Mouse (Mus musculus) liver, embryonic 12.5 days (tissue): Measurements from ENCODE around the gene Sec16b. TPM values are rescaled to one million over a fixed set of nuclear protein-coding genes. Genes with fewer than 3 reads are reported as not detected.

Source experiments
- ATAC-seq: fragments of 200-750 bp; cut with Nextera tagmentation; 2 replicates; pipeline ENCODE4 v1.8.0; 2017; ENCODE audit warnings: moderate number of reproducible peaks, mild to moderate bottlenecking, moderate library complexity
- H3K27ac ChIP-seq: fragments of 300-500 bp; sonication (generic); 2 replicates; pipeline ENCODE4 v1.5.1; 2016; ENCODE audit warnings: mild to moderate bottlenecking
- H3K27me3 ChIP-seq: fragments of 300-500 bp; sonication (generic); replicated peaks from 2 replicates; pipeline ENCODE4 v1.6.1; 2016; ENCODE audit warnings: mild to moderate bottlenecking, moderate library complexity
- H3K36me3 ChIP-seq: fragments of 300-500 bp; sonication (generic); 2 replicates; pipeline ENCODE4 v1.6.1; 2016; ENCODE audit warnings: mild to moderate bottlenecking, moderate library complexity
- H3K4me1 ChIP-seq: fragments of 300-500 bp; sonication (generic); 2 replicates; pipeline ENCODE4 v1.6.1; 2016
- H3K4me2 ChIP-seq: fragments of 300-500 bp; sonication (generic); 2 replicates; pipeline ENCODE4 v1.6.1; 2016; ENCODE audit warnings: mild to moderate bottlenecking, moderate library complexity
- H3K4me3 ChIP-seq: fragments of 300-500 bp; sonication (generic); 2 replicates; pipeline ENCODE4 v1.5.1; 2016; ENCODE audit warnings: mild to moderate bottlenecking, moderate library complexity
- H3K9ac ChIP-seq: fragments of 300-500 bp; sonication (generic); 2 replicates; pipeline ENCODE4 v1.6.1; 2016; ENCODE audit warnings: mild to moderate bottlenecking, moderate library complexity
- H3K9me3 ChIP-seq: fragments of 300-500 bp; sonication (generic); replicated peaks from 2 replicates; pipeline ENCODE4 v1.6.1; 2016; ENCODE audit warnings: mild to moderate bottlenecking, moderate library complexity
- WGBS: fragments of 180-500 bp; shearing (Covaris S2); methylation state at CpG from one replicate; pipeline ENCODE4 v1.1.7; 2016; ENCODE audit not compliant: insufficient replicate concordance; 5-methylcytosine and 5-hydroxymethylcytosine counted together
- polyA plus RNA-seq: library from polyadenylated mRNA; unstranded; fragments of >200 nt; fragmentation: Nextera tagmentation; extraction: Ambion mirVana; gene quantifications from 2 replicates; pipeline ENCODE4 v1.2.1, GENCODE M21; 2016

The Sec16b gene
- 3.9 and 4.1 TPM in 2 replicates for polyA plus RNA-seq

GRCm38 (mm10) chr1:157506522-157506921 is at the start of gene Sec16b:
Sec16b (plus strand) TSS chr1:157506728.
- Histone ChIP-seq H3K27ac (no peak within 1 kb of the TSS), H3K4me2 (no peak within 1 kb of the TSS), H3K9me3 (no peaks in the 10 kb centered on the region), H3K27me3 (no peaks in the 10 kb centered on the region), H3K9ac (no peak within 1 kb of the TSS), H3K36me3 (no peaks in the 10 kb centered on the region), H3K4me1 (0 out of 2 replicates have a peak, but pooled peaks cover 7% of the 10 kb centered on the region), H3K4me3 (no peak within 1 kb of the TSS)
- ATAC-seq, result no peak
- WGBS, result 51% methylated on average over 5 of the region's 5 CpGs

- no peak overlapping the region for H3K27ac ChIP-seq
- H3K27me3 ChIP-seq, result no peaks in the 10 kb centered on the region
- no peak overlapping the region for H3K4me3 ChIP-seq
- H3K4me2 ChIP-seq, result peak overlapping the region; percentile 73
- ATAC-seq, result no peak
- H3K36me3 ChIP-seq, result no peaks in the 10 kb centered on the region
- 85% methylated on average over 3 of the region's 3 CpGs for WGBS
- peaks cover 18% of the 10 kb centered on the region for H3K4me1 ChIP-seq
- no peak overlapping the region for H3K9ac ChIP-seq
- no peaks in the 10 kb centered on the region for H3K9me3 ChIP-seq
Measured at GRCm38 (mm10) chr1:157457789-157458188, 48.7 kb upstream of the Sec16b start.

- Histone ChIP-seq H3K4me2 (peak within 1 kb of the TSS; percentile 73), H3K36me3 (no peaks in the 10 kb centered on the region), H3K4me3 (peak within 1 kb of the TSS; percentile 54), H3K27ac (no peak within 1 kb of the TSS), H3K27me3 (no peaks in the 10 kb centered on the region), H3K9ac (peak within 1 kb of the TSS; percentile 50; the same call in 1 of the 2 replicates), H3K9me3 (no peaks in the 10 kb centered on the region), H3K4me1 (peaks cover 18% of the 10 kb centered on the region)
- 12% methylated on average over 26 of the region's 29 CpGs for WGBS
- peak; percentile 93 for ATAC-seq
Measured at GRCm38 (mm10) chr1:157458421-157459208, 47.9 kb upstream of the Sec16b start, which contains the start of gene Cryzl2. Cryzl2 (plus strand) TSS chr1:157458577.

- 75% methylated on average over 5 of the region's 5 CpGs for WGBS
- Histone ChIP-seq H3K36me3 (no peaks in the 10 kb centered on the region), H3K9me3 (no peaks in the 10 kb centered on the region), H3K27me3 (no peaks in the 10 kb centered on the region), H3K27ac (no peak overlapping the region), H3K9ac (no peak overlapping the region), H3K4me1 (peaks cover 18% of the 10 kb centered on the region), H3K4me3 (no peak overlapping the region), H3K4me2 (no peak overlapping the region)
- ATAC-seq, result no peak
Measured at GRCm38 (mm10) chr1:157459904-157460303, 46.6 kb upstream of the Sec16b start.

- Histone ChIP-seq H3K27ac (no peak overlapping the region), H3K36me3 (no peaks in the 10 kb centered on the region), H3K4me2 (no peak overlapping the region), H3K27me3 (no peaks in the 10 kb centered on the region), H3K9ac (no peak overlapping the region), H3K4me1 (peaks cover 18% of the 10 kb centered on the region), H3K4me3 (no peak overlapping the region), H3K9me3 (no peaks in the 10 kb centered on the region)
- WGBS, result 78% methylated on average over 5 of the region's 5 CpGs
- no peak for ATAC-seq
Measured at GRCm38 (mm10) chr1:157461276-157461675, 45.3 kb upstream of the Sec16b start.

- Histone ChIP-seq H3K4me3 (no peak overlapping the region), H3K9me3 (no peaks in the 10 kb centered on the region), H3K27ac (no peak overlapping the region), H3K36me3 (no peaks in the 10 kb centered on the region), H3K4me2 (no peak overlapping the region), H3K4me1 (peaks cover 18% of the 10 kb centered on the region), H3K9ac (no peak overlapping the region), H3K27me3 (no peaks in the 10 kb centered on the region)
- 57% methylated on average over 3 of the region's 3 CpGs for WGBS
- no peak for ATAC-seq
Measured at GRCm38 (mm10) chr1:157462336-157462735, 44.2 kb upstream of the Sec16b start.

GRCm38 (mm10) chr1:157465194-157465593 is 41.3 kb upstream of the Sec16b start:
- whole genome bisulfite sequencing, result 72% methylated on average over 3 of the region's 3 CpGs
- H3K27ac ChIP-seq, result no peak overlapping the region
- no peak overlapping the region for H3K4me2 ChIP-seq
- H3K9me3 ChIP-seq, result no peaks in the 10 kb centered on the region
- H3K27me3 ChIP-seq, result no peaks in the 10 kb centered on the region
- no peaks in the 10 kb centered on the region for H3K36me3 ChIP-seq
- H3K4me3 ChIP-seq, result no peak overlapping the region
- no peak for ATAC-seq
- H3K4me1 ChIP-seq, result no peaks in the 10 kb centered on the region
- no peak overlapping the region for H3K9ac ChIP-seq

GRCm38 (mm10) chr1:157467866-157468265 is 38.7 kb upstream of the Sec16b start:
- H3K4me3 ChIP-seq, result no peak overlapping the region
- no peak overlapping the region for H3K4me2 ChIP-seq
- H3K9me3 ChIP-seq, result no peaks in the 10 kb centered on the region
- H3K27me3 ChIP-seq, result no peaks in the 10 kb centered on the region
- H3K4me1 ChIP-seq, result no peaks in the 10 kb centered on the region
- H3K9ac ChIP-seq, result no peak overlapping the region
- H3K27ac ChIP-seq, result no peak overlapping the region
- no peak for ATAC-seq
- 84% methylated on average over 8 of the region's 8 CpGs for WGBS
- no peaks in the 10 kb centered on the region for H3K36me3 ChIP-seq

- 72% methylated on average over 9 of the region's 9 CpGs for WGBS
- no peak overlapping the region for H3K4me2 ChIP-seq
Measured at GRCm38 (mm10) chr1:157470761-157471386, 35.7 kb upstream of the Sec16b start.

GRCm38 (mm10) chr1:157472716-157473115 is 33.8 kb upstream of the Sec16b start:
- H3K36me3 ChIP-seq, result no peaks in the 10 kb centered on the region
- no peak overlapping the region for H3K4me2 ChIP-seq
- 77% methylated on average over 7 of the region's 7 CpGs for WGBS
- H3K4me1 ChIP-seq, result no peaks in the 10 kb centered on the region
- no peaks in the 10 kb centered on the region for H3K9me3 ChIP-seq
- H3K27ac ChIP-seq, result no peak overlapping the region
- H3K9ac ChIP-seq, result no peak overlapping the region
- no peak overlapping the region for H3K4me3 ChIP-seq
- no peak for ATAC-seq
- no peaks in the 10 kb centered on the region for H3K27me3 ChIP-seq

More at GRCm38 (mm10) chr1:157470761-157471386, 35.7 kb upstream of the Sec16b start:
- H3K4me1 ChIP-seq, result no peaks in the 10 kb centered on the region
- no peak for ATAC-seq
- no peak overlapping the region for H3K4me3 ChIP-seq
- no peaks in the 10 kb centered on the region for H3K27me3 ChIP-seq
- H3K36me3 ChIP-seq, result no peaks in the 10 kb centered on the region
- H3K9me3 ChIP-seq, result no peaks in the 10 kb centered on the region
- H3K27ac ChIP-seq, result no peak overlapping the region
- H3K9ac ChIP-seq, result no peak overlapping the region

- no peak for ATAC-seq
- Histone ChIP-seq H3K4me2 (no peak overlapping the region), H3K27ac (no peak overlapping the region), H3K9me3 (no peaks in the 10 kb centered on the region), H3K9ac (no peak overlapping the region), H3K27me3 (no peaks in the 10 kb centered on the region), H3K4me3 (no peak overlapping the region), H3K4me1 (peaks cover 1% of the 10 kb centered on the region; the same call in 1 of the 2 replicates), H3K36me3 (no peaks in the 10 kb centered on the region)
- WGBS, result 74% methylated on average over 8 of the region's 8 CpGs
Measured at GRCm38 (mm10) chr1:157474865-157475264, 31.7 kb upstream of the Sec16b start.

- peaks cover 10% of the 10 kb centered on the region for H3K4me1 ChIP-seq
- no peak overlapping the region for H3K9ac ChIP-seq
- H3K9me3 ChIP-seq, result no peaks in the 10 kb centered on the region
- 76% methylated on average over 2 of the region's 2 CpGs for WGBS
- no peaks in the 10 kb centered on the region for H3K27me3 ChIP-seq
- H3K36me3 ChIP-seq, result no peaks in the 10 kb centered on the region
- ATAC-seq, result no peak
- no peak overlapping the region for H3K4me2 ChIP-seq
- no peak overlapping the region for H3K4me3 ChIP-seq
- no peak overlapping the region for H3K27ac ChIP-seq
Measured at GRCm38 (mm10) chr1:157476231-157476630, 30.3 kb upstream of the Sec16b start.
